Mouse (Mus musculus) small intestine, adult 2 months (tissue): ENCODE results near the gene Tbc1d14. TPM values are rescaled to one million over a fixed set of nuclear protein-coding genes. Genes with fewer than 3 reads are reported as not detected.
A peak's percentile ranks its signal among the peaks of the same experiment; 100 is the strongest.

Experiments used
- H3K27ac ChIP-seq: fragments of 200-500 bp; 2 replicates; pipeline ENCODE4 v1.5.1; 2012; ENCODE audit warnings: low read depth, low read length, control low read depth, inconsistent platforms; ENCODE audit not compliant: insufficient read depth
- H3K27me3 ChIP-seq: fragments of 200-500 bp; 2 replicates; pipeline ENCODE4 v1.6.1; 2012; ENCODE audit warnings: mild to moderate bottlenecking, moderate library complexity, low read length, inconsistent platforms; ENCODE audit not compliant: control insufficient read depth, insufficient read depth
- H3K36me3 ChIP-seq: fragments of 200-500 bp; 2 replicates; pipeline ENCODE4 v1.6.1; 2012; ENCODE audit warnings: mild to moderate bottlenecking, low read length, control low read depth, inconsistent platforms; ENCODE audit not compliant: control insufficient read depth, insufficient read depth
- H3K4me1 ChIP-seq: fragments of 200-500 bp; 2 replicates; pipeline ENCODE4 v1.6.1; 2012; ENCODE audit warnings: low read length, inconsistent platforms, mixed read lengths; ENCODE audit not compliant: control insufficient read depth, insufficient read depth, insufficient read length
- H3K4me3 ChIP-seq: fragments of 200-500 bp; 2 replicates; pipeline ENCODE4 v1.5.1; 2012; ENCODE audit warnings: low read depth, mild to moderate bottlenecking, control low read depth, inconsistent platforms, low read length, moderate library complexity
- CTCF ChIP-seq: fragments of 200-500 bp; IDR thresholded peaks from 2 replicates; pipeline ENCODE4 v1.5.1; 2012; ENCODE audit warnings: low read depth, mild to moderate bottlenecking, control low read depth, inconsistent platforms, low read length, moderate library complexity, mixed read lengths; ENCODE audit not compliant: insufficient replicate concordance, insufficient read length; ENCODE audit errors: extremely low read depth
- POLR2A ChIP-seq: fragments of 200-500 bp; IDR thresholded peaks from 2 replicates; pipeline ENCODE4 v1.6.1; 2012; ENCODE audit warnings: low read depth, mild to moderate bottlenecking, control low read depth, inconsistent platforms, low read length, moderate library complexity
- WGBS: fragments of 180-500 bp; shearing (Covaris S2); methylation state at CpG from one replicate; pipeline ENCODE4 v1.1.7; 2018; 5-methylcytosine and 5-hydroxymethylcytosine counted together
- polyA plus RNA-seq: library from polyadenylated mRNA; depleted of rRNA; stranded (reverse); fragments of >200 nt; gene quantifications from 2 replicates; pipeline ENCODE4 v1.2.3, GENCODE M21; 2012

The Tbc1d14 gene
- polyA plus RNA-seq, 1 experiment: 21.7 TPM

GRCm38 (mm10) chr5:36561509-36561908, 31.6 kb downstream of the Tbc1d14 start:
- Histone ChIP-seq H3K36me3 (peaks cover 8% of the 10 kb centered on the region), H3K27me3 (no peaks in the 10 kb centered on the region), H3K4me1 (peaks cover 35% of the 10 kb centered on the region), H3K27ac (no peak overlapping the region), H3K4me3 (no peak overlapping the region)
- no peak for TF ChIP-seq CTCF
- no peak for TF ChIP-seq POLR2A
- 86% methylated on average over 4 of the region's 4 CpGs for WGBS

DNA sequence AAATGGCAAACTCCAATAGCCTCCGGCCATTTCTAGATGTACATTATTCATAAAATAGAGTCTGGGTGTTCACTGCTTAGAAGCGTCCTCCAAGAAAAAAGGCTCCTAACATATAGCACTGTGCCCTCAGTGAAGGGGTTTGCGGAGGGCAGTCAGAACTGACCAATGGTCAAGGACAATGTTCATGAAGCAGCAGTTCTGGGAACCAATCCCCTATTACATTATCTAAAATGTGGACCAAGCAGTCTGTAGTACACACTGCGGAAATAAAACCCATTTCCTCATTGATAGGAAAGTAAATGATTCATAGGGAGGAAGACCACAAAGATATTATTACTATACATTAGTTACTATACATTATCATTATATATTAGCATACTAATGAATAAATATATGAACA, 32.6 kb downstream of the Tbc1d14 start:
- Histone ChIP-seq H3K27me3 (no peaks in the 10 kb centered on the region), H3K36me3 (peaks cover 6% of the 10 kb centered on the region), H3K27ac (peak overlapping the region; percentile 99), H3K4me3 (no peak overlapping the region), H3K4me1 (peaks cover 35% of the 10 kb centered on the region)
- 42% methylated on average over 4 of the region's 4 CpGs for WGBS
- TF ChIP-seq POLR2A (no peak), CTCF (no peak)

DNA sequence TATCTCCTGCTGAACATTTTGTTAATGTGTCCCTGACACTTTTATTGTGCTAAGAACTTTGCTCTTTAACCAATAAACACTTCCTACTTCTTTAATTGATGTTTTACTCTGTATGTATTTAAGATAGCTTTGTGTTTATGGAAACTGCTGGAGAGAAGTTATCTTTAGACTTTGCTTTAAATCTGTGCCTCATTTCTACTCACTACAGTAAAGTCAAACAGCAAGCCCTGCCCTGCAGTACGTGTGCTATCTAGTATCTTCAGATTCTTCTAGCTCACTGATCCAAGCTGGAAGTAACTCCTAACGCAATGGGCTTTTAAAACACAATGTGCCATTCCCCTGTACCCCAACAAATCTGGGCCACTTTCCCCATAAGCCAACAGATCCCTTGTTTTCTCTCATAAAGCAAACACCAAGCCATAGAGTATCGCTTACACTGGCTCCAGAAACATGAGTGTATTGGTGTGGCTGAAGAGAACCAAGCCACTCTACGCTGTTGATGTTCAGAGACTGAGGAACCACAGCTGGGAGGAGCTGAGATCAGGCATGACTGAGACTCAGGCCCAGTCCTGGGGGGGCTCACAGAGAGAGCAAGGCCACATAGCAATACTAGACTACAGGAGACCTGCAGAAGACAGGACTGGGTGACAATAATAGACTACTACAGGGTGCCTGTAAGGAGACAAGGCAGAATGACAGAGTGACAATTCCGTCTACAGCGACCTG, 33.4 kb downstream of the Tbc1d14 start:
- peaks cover 6% of the 10 kb centered on the region for H3K36me3 ChIP-seq
- no peaks in the 10 kb centered on the region for H3K27me3 ChIP-seq
- no peak overlapping the region for H3K4me3 ChIP-seq
- H3K27ac ChIP-seq: peak overlapping the region; percentile 99
- H3K4me1 ChIP-seq: peaks cover 35% of the 10 kb centered on the region
- no peak for TF ChIP-seq POLR2A
- no peak for TF ChIP-seq CTCF
- 27% methylated on average over 6 of the region's 6 CpGs for WGBS

DNA sequence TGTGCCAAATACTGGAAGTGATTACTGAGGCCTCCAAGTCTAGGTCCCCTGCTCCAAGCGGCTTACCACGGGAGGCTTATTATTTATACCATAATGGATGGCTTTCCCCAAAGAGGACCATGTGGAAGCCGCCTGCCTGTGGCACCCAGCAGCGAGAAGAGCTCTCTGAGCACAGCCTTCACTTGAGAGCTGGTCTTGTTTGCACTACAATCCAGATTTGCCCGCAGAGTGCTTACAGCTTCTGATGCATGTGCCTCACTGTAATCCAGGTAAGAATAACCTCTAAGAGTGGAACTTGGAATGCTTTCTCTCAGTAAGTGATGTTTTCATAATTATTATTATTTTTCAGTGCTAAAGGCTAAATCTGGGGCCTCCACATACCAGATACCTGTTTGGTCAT, 34.0 kb downstream of the Tbc1d14 start:
- H3K4me1 ChIP-seq: peaks cover 38% of the 10 kb centered on the region
- 26% methylated on average over 5 of the region's 5 CpGs for WGBS
- no peak for TF ChIP-seq POLR2A
- no peak for TF ChIP-seq CTCF
- peak overlapping the region; percentile 96 for H3K27ac ChIP-seq
- no peak overlapping the region for H3K4me3 ChIP-seq
- no peaks in the 10 kb centered on the region for H3K27me3 ChIP-seq
- peaks cover 6% of the 10 kb centered on the region for H3K36me3 ChIP-seq

DNA sequence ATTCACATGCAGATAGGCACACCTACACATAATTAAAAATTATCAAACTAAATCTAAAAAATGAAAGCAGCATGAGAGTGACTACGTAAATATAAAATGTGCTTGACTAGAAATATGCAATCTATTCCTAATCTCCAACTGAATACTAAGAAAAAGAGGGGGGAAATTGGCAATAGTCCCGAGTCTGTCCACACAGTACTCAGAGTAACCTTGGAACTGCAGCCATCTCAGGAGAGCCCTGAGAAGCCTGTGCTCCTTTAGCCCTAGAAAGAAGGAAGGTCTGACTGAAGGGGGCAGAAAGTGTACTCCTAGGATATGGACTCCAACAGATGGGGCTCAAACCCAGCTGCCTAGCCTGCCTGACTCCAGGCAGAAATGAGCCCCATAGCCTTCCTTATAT, 34.5 kb downstream of the Tbc1d14 start:
- Histone ChIP-seq H3K27ac (peak overlapping the region; percentile 88), H3K27me3 (no peaks in the 10 kb centered on the region), H3K36me3 (peaks cover 6% of the 10 kb centered on the region), H3K4me1 (peaks cover 39% of the 10 kb centered on the region), H3K4me3 (no peak overlapping the region)
- TF ChIP-seq POLR2A (no peak), CTCF (no peak)
- 23% methylated on average over 2 of the region's 2 CpGs for WGBS

DNA sequence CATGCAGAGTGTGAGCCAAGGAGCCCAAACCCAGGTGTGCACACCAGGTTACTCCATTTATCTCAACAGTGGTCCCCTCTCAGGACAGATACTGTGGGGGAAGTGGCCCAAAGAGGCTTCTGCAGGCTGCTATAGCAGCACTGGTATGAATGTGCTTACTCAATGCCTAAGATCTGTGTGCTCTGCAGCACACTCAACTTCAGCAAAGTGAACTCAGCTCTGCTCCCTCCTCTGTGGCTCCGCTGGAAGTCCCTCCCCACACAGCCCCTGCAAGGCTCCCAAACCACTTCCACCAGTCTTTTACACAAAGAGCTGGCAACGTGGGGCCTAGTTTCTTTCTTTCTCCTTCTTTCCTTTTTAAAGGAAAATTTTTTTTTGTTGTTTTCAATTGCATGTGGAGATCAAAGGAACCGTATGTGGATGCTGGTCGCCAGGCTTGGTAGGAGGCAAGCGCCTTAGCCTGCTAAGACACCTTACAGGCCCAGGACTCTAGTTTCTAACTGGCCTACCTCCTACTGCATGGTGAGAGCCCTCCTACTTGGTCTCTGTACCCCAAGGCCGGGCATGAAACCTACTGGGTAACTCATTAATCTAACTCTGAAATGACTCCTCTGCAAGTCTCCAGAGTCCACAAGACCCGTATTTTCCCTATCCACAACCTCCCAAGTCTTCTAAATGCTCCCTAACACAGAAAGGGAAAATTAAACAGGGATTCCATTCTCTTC, 35.3 kb downstream of the Tbc1d14 start:
- TF ChIP-seq CTCF (no peak), POLR2A (no peak)
- H3K36me3 ChIP-seq: peaks cover 2% of the 10 kb centered on the region; the same call in 1 of the 2 replicates
- H3K4me3 ChIP-seq: no peak overlapping the region
- peaks cover 37% of the 10 kb centered on the region for H3K4me1 ChIP-seq
- H3K27me3 ChIP-seq: no peaks in the 10 kb centered on the region
- WGBS: 18% methylated on average over 7 of the region's 7 CpGs
- peak overlapping the region; percentile 88 for H3K27ac ChIP-seq

DNA sequence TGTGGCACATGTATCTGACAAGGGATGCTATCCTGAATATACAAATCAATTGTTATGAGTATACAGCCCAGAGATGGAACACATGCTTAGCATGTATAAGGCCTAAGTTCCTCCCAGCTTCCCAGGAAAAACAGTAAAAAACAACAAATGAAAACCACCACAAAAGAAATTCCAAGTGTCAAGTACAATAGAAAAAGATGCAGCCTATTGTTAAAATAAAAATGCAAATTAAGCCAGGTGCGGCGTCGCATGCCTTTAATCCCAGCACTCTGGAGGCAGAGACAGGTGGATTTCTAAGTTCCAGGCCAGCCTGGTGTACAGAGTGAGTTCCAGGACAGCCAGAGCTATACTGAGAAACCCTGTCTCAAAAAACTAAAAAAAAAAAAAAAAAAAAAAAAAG, 36.2 kb downstream of the Tbc1d14 start:
- no peak overlapping the region for H3K4me3 ChIP-seq
- no peaks in the 10 kb centered on the region for H3K27me3 ChIP-seq
- peaks cover 38% of the 10 kb centered on the region for H3K4me1 ChIP-seq
- no peak overlapping the region for H3K27ac ChIP-seq
- WGBS: 89% methylated on average over 3 of the region's 3 CpGs
- H3K36me3 ChIP-seq: no peaks in the 10 kb centered on the region; the same call in 1 of the 2 replicates
- TF ChIP-seq CTCF (no peak), POLR2A (no peak)
